Mouse (Mus musculus): ENCODE measurements around the gene Kcnh1. TPM values are rescaled to one million over a fixed set of nuclear protein-coding genes. Genes with fewer than 3 reads are reported as not detected.
A peak's percentile ranks its signal among the peaks of the same experiment; 100 is the strongest.

The Kcnh1 gene
- polyA plus RNA-seq, 1 experiment from 2014 or later: not detected

DNA sequence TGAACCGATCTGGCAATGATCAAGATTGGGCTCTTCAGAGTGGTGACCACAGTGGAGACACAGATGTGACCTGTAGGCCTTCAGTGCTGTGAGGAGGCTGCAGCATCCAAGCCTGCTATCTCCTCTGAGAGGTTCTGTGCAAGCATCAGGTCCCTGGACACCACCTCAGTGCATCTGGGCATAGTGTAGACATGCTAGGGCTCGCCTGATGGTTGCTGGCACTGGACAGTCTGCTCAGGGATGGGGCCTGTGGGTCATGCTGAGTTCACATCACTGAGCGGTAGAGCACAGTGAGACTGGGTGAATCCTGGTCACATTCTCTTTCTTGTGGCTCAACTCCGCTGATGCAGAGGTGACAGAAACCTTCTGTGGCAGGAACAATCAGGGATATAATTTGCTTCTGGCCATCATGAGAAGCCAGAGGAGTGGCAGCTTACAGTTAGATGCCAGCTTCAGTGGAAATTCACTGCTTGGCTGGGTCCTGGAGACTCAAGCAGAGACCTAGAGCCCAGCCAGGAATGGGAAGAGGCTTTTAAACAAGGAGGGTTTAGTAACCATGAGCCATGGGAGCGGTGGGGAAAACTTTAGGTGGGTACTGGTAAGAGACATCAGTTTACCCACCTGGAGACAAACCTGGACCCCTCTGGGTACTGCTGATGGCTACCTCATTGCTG is 252.3 kb downstream of the Kcnh1 start:
- ATAC-seq (no peak), DNase-seq (no peak)
- 81% methylated on average over 5 of the region's 5 CpGs for WGBS (ENCODE audit: insufficient replicate concordance)
- no peak for TF ChIP-seq EP300 (IDR thresholded peaks at IDR 0.05; ENCODE audit: low read depth)
- no peak overlapping the region for H3K27ac ChIP-seq (ENCODE audit: low read depth)
- no peaks in the 10 kb centered on the region for H3K4me1 ChIP-seq (ENCODE audit: insufficient read depth)
- H3K9me3 ChIP-seq (ENCODE audit: low read length): no peaks in the 10 kb centered on the region
- no peak overlapping the region for H3K9ac ChIP-seq (replicated peaks)
- no peak overlapping the region for H3K4me3 ChIP-seq (ENCODE audit: low read depth, low read length)
- H3K4me2 ChIP-seq (ENCODE audit: low read depth, low read length): no peak overlapping the region
- no peaks in the 10 kb centered on the region for H3K36me3 ChIP-seq (replicated peaks; ENCODE audit: insufficient read depth, low read length)
- 0 out of 2 replicates have a peak, but pooled peaks cover 3% of the 10 kb centered on the region for H3K27me3 ChIP-seq (ENCODE audit: insufficient read depth, low read length)

DNA sequence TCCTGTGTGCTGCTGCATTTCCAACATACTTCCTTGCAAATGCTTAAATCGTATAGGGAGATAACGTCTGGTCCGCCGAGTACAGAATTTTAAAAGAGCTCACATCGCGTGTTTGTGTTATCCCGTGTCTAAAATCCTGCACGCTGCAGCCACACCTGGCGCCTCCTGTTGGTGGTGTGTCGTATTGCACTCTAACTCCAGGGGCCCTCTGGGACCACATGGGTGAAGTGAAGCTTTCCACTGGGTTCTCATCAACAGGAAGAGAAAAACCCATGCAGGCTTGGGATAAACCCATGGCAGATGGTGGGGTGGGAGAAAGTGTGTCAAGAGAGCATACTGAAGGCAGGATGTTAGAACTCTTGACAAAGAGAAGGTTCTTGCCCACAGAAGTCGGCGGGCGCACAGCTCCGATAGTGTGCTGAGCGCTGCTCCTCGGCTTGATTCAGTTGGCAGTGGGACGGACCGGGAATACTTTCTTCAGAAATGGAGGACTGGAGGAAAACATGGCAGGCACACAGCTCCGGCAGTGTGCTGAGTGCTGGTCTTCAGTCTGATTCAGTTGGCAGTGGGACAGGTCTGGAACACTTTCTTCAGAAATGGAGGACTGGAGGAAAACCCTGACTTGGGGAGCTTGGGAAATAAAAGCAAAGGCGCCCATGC is 253.6 kb downstream of the Kcnh1 start:
- TF ChIP-seq CTCF (IDR thresholded peaks at IDR 0.05; ENCODE audit: low read depth) (peak; percentile 43), EP300 (IDR thresholded peaks at IDR 0.05; ENCODE audit: low read depth) (no peak)
- Histone ChIP-seq H3K27ac (ENCODE audit: low read depth) (no peak overlapping the region), H3K36me3 (replicated peaks; ENCODE audit: insufficient read depth, low read length) (no peaks in the 10 kb centered on the region), H3K4me2 (ENCODE audit: low read depth, low read length) (no peak overlapping the region), H3K27me3 (ENCODE audit: insufficient read depth, low read length) (peaks cover 10% of the 10 kb centered on the region; the same call in 1 of the 2 replicates), H3K9ac (replicated peaks) (no peak overlapping the region), H3K4me3 (ENCODE audit: low read depth, low read length) (no peak overlapping the region), H3K4me1 (ENCODE audit: insufficient read depth) (no peaks in the 10 kb centered on the region), H3K9me3 (ENCODE audit: low read length) (no peaks in the 10 kb centered on the region)
- DNase-seq (no peak), ATAC-seq (no peak)
- WGBS (ENCODE audit: insufficient replicate concordance): 73% methylated on average over 20 of the region's 20 CpGs

DNA sequence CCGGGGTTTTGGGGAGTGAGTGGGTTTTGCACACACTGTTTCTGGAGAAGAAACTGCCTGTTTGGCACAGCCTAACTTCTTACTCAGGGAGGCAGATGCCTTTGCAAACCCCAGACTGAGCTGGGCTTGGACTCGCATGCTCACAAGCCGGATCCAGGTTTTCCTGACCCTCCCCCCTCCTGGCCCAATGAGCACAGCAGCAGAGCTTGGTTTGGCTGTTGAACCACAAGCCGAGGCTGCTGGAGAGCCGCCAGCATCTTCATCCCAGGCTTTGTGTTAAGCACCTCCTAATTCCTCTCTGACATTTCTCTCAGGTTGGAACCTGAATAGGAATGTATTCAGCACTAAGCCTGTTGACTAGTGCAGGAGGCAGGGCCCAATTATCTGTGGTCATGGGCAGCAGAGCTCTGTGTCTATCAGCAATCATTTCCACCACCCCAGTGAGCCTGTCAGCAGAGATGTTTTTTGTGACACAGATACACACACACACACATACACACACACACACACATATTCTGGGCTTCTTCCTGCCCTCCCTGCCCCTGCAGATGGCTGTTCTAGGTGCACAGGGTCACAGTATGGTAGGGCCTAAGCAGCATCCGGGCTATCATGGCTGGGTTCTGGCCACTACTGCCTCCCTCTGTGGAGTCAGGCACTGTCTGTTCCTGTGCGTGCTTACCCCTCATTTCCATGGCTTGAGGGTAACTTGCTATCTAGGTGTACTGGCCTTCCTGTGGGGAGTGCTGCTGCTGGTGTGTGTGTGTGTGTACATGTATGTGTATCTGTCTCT is 254.3 kb downstream of the Kcnh1 start:
- no peak for DNase-seq
- H3K36me3 ChIP-seq (replicated peaks; ENCODE audit: insufficient read depth, low read length): no peaks in the 10 kb centered on the region
- H3K27me3 ChIP-seq (ENCODE audit: insufficient read depth, low read length): peaks cover 11% of the 10 kb centered on the region
- no peak for ATAC-seq
- H3K4me3 ChIP-seq (ENCODE audit: low read depth, low read length): no peak overlapping the region
- H3K4me2 ChIP-seq (ENCODE audit: low read depth, low read length): no peak overlapping the region
- TF ChIP-seq EP300 (IDR thresholded peaks at IDR 0.05; ENCODE audit: low read depth) (no peak), CTCF (IDR thresholded peaks at IDR 0.05; ENCODE audit: low read depth) (no peak)
- no peaks in the 10 kb centered on the region for H3K4me1 ChIP-seq (ENCODE audit: insufficient read depth)
- no peak overlapping the region for H3K27ac ChIP-seq (ENCODE audit: low read depth)
- 59% methylated on average over 7 of the region's 7 CpGs for WGBS (ENCODE audit: insufficient replicate concordance)
- no peak overlapping the region for H3K9ac ChIP-seq (replicated peaks)
- no peaks in the 10 kb centered on the region for H3K9me3 ChIP-seq (ENCODE audit: low read length)

DNA sequence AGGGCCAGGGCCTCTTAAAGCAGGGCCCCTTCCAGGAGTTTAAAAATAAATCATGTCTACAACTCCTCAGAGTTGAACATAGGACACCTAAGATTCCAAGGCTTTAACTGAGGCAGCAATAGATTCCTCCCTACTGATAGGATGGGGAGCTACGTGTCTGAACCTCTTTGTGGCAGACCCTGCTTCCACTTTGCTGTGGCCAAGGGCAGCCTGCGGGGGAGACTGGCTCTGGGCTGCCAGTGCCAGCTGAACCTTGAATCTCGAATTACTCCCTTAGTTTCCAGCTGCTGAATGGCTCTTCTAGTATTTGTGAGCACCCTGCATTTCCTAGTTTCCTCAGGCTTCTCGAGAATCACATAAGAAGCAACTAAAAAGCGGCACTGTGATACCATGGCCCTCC is 255.6 kb downstream of the Kcnh1 start:
- Histone ChIP-seq H3K36me3 (replicated peaks; ENCODE audit: insufficient read depth, low read length) (no peaks in the 10 kb centered on the region), H3K9me3 (ENCODE audit: low read length) (no peaks in the 10 kb centered on the region), H3K4me3 (ENCODE audit: low read depth, low read length) (no peak overlapping the region), H3K27me3 (ENCODE audit: insufficient read depth, low read length) (peaks cover 13% of the 10 kb centered on the region), H3K4me2 (ENCODE audit: low read depth, low read length) (no peak overlapping the region), H3K9ac (replicated peaks) (no peak overlapping the region), H3K27ac (ENCODE audit: low read depth) (no peak overlapping the region), H3K4me1 (ENCODE audit: insufficient read depth) (no peaks in the 10 kb centered on the region)
- 58% methylated on average over 5 of the region's 5 CpGs for WGBS (ENCODE audit: insufficient replicate concordance)
- TF ChIP-seq EP300 (IDR thresholded peaks at IDR 0.05; ENCODE audit: low read depth) (no peak), CTCF (IDR thresholded peaks at IDR 0.05; ENCODE audit: low read depth) (no peak)
- no peak for DNase-seq
- ATAC-seq: no peak

DNA sequence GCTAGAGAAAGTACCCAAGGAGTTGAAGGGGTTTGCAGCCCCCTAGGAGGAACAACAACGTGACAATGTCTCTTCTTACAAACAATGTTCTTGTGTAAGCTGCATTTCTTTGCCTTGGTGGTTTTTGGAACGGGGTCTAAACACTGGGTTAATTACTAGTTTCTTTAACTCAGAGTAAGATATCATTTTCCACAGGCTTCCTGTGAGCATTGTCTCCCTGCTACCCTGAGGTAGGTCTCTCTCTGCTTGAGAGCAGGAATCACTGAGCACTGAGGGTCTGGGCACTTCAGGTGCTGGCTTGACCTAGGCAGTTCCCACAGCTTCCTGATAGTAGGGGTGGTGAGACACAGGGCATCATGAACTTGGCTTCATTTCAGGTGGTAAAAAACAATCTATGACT is 257.1 kb downstream of the Kcnh1 start:
- no peaks in the 10 kb centered on the region for H3K36me3 ChIP-seq (replicated peaks; ENCODE audit: insufficient read depth, low read length)
- no peaks in the 10 kb centered on the region for H3K4me1 ChIP-seq (ENCODE audit: insufficient read depth)
- no peak overlapping the region for H3K4me2 ChIP-seq (ENCODE audit: low read depth, low read length)
- no peak overlapping the region for H3K9ac ChIP-seq (replicated peaks)
- no peak overlapping the region for H3K4me3 ChIP-seq (ENCODE audit: low read depth, low read length)
- ATAC-seq (no peak), DNase-seq (no peak)
- TF ChIP-seq CTCF (IDR thresholded peaks at IDR 0.05; ENCODE audit: low read depth) (no peak), EP300 (IDR thresholded peaks at IDR 0.05; ENCODE audit: low read depth) (no peak)
- no peaks in the 10 kb centered on the region for H3K9me3 ChIP-seq (ENCODE audit: low read length)
- H3K27me3 ChIP-seq (ENCODE audit: insufficient read depth, low read length): peaks cover 13% of the 10 kb centered on the region
- WGBS (ENCODE audit: insufficient replicate concordance): 38% methylated on average over 2 of the region's 2 CpGs
- H3K27ac ChIP-seq (ENCODE audit: low read depth): no peak overlapping the region

DNA sequence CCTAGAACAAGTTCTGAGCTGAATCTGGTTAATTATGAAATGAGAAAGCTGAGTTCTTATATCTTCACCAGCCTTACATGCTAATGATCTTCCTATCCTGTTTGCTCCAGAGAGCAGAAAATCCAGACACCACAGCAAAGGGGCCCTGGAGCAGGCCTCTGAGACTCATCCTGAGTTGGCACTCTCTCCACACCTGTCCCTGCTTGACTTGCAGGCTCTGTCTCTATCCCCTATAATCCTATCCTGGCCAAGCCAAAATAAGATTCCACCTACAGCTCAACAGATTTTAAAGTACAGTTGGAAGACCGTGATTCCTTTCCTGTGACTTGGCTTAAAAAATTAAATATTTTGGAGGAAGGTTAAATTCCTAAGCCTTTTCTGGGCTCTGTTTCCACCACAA is 257.9 kb downstream of the Kcnh1 start:
- Histone ChIP-seq H3K27ac (ENCODE audit: low read depth) (no peak overlapping the region), H3K4me3 (ENCODE audit: low read depth, low read length) (no peak overlapping the region), H3K36me3 (replicated peaks; ENCODE audit: insufficient read depth, low read length) (no peaks in the 10 kb centered on the region), H3K27me3 (ENCODE audit: insufficient read depth, low read length) (peaks cover 13% of the 10 kb centered on the region), H3K9ac (replicated peaks) (no peak overlapping the region), H3K4me1 (ENCODE audit: insufficient read depth) (no peaks in the 10 kb centered on the region), H3K9me3 (ENCODE audit: low read length) (no peaks in the 10 kb centered on the region), H3K4me2 (ENCODE audit: low read depth, low read length) (no peak overlapping the region)
- 76% methylated on average over 1 of the region's 1 CpGs for WGBS (ENCODE audit: insufficient replicate concordance)
- TF ChIP-seq EP300 (IDR thresholded peaks at IDR 0.05; ENCODE audit: low read depth) (no peak), CTCF (IDR thresholded peaks at IDR 0.05; ENCODE audit: low read depth) (no peak)
- DNase-seq (no peak), ATAC-seq (no peak)

All from liver, postnatal 0 days (tissue).